Mouse (Mus musculus): ENCODE results near the gene Anp32b. TPM values are rescaled to one million over a fixed set of nuclear protein-coding genes. Genes with fewer than 3 reads are reported as not detected.

The Anp32b gene
- polyA plus RNA-seq, 1 experiment from 2014 or later: 555 TPM

DNA sequence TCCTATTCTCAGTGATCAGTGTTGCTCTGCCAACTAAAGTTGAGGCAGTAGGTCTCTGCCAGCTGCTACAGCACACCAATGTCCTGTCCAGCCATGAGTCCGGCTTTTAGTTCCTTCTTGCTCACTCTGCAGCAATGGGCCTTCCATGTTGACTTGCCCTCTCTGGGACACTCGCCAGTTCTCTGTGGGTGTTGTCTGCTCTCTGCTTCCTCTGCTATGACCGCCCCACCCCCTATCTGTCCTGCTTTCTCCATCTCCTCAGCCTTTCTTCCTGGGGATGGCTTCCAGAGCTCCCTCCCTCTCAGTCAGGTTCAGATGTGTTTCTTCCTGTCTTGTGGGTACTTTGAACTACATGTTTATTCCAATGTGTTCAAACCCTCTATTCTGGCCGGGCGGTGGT is 36.6 kb downstream of the Anp32b start:
- H3K27ac ChIP-seq: peak overlapping the region; percentile 36; the same call in 1 of the 2 replicates
- DNase-seq (no peak), ATAC-seq (ENCODE audit: low read depth) (no peak)
- H3K36me3 ChIP-seq: peaks cover 7% of the 10 kb centered on the region
- H3K9ac ChIP-seq: no peak overlapping the region
- WGBS (ENCODE audit: insufficient replicate concordance): 74% methylated on average over 5 of the region's 5 CpGs
- H3K4me2 ChIP-seq: no peak overlapping the region
- H3K4me3 ChIP-seq (replicated peaks): no peak overlapping the region
- peaks cover 58% of the 10 kb centered on the region for H3K4me1 ChIP-seq (replicated peaks)
- no peaks in the 10 kb centered on the region for H3K27me3 ChIP-seq
- H3K9me3 ChIP-seq (replicated peaks): no peaks in the 10 kb centered on the region

GRCm38 (mm10) chr4:46489028-46489925 is 38.6 kb downstream of the Anp32b start, which contains the start of gene Nans:
Gene Nans (plus strand): TSS chr4:46489248.
- DNase-seq (peak; percentile 95), ATAC-seq (ENCODE audit: low read depth) (peak; percentile 97)
- H3K4me2 ChIP-seq: peak within 1 kb of the TSS; percentile 93
- under 1% methylated on average over 58 of the region's 58 CpGs for whole genome bisulfite sequencing (ENCODE audit: insufficient replicate concordance)
- H3K4me1 ChIP-seq (replicated peaks): peaks cover 53% of the 10 kb centered on the region
- H3K27ac ChIP-seq: peak within 1 kb of the TSS; percentile 85
- peaks cover 27% of the 10 kb centered on the region for H3K36me3 ChIP-seq
- peak within 1 kb of the TSS; percentile 94 for H3K9ac ChIP-seq
- H3K9me3 ChIP-seq (replicated peaks): no peaks in the 10 kb centered on the region
- peak within 1 kb of the TSS; percentile 90 for H3K4me3 ChIP-seq (replicated peaks)
- H3K27me3 ChIP-seq: no peaks in the 10 kb centered on the region

DNA sequence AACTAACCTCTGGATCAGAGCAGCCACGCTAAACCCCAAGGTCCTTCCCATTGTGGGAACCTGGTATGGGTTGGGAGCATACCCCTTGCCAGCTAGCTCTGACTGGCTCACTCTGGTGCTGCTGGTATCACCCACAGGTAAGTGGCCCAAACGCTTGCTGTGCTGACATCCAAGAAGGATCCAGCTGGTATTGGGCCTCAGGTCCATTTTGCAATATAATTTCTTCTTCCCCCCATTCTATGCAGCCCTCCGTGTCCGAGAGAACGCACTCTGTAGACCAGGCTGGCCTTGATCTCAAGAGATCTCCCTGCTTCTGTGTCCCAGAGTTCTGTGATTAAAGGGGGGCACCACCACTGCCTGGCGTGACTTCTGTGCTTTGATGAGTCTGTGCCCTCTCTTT is 42.4 kb downstream of the Anp32b start:
- no peaks in the 10 kb centered on the region for H3K27me3 ChIP-seq
- DNase-seq: no peak
- peaks cover 34% of the 10 kb centered on the region for H3K4me1 ChIP-seq (replicated peaks)
- no peak overlapping the region for H3K4me2 ChIP-seq
- ATAC-seq (ENCODE audit: low read depth): no peak
- peaks cover 58% of the 10 kb centered on the region for H3K36me3 ChIP-seq
- H3K27ac ChIP-seq: no peak overlapping the region
- no peak overlapping the region for H3K4me3 ChIP-seq (replicated peaks)
- no peaks in the 10 kb centered on the region for H3K9me3 ChIP-seq (replicated peaks)
- no peak overlapping the region for H3K9ac ChIP-seq
- WGBS (ENCODE audit: insufficient replicate concordance): 86% methylated on average over 6 of the region's 6 CpGs

DNA sequence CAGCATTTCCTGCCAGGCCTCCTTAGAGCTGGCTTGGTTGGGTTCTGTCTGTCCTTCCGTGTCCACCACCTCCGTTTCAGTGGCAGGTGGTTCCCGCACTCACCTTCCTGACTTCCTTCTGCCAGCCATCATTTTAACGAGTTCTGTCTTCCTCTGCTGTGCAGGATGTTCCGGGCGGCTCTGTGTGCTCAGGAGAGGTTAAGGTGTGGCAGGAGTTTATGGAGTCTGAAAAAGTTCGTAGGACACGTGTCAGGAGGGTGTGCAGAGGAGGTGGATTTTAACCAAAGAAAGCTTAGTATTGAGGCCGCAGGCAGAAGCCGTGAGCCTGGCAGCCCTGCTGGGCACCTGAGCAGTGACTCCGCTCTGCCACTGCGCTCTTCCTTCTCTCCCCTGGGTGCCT is 44.8 kb downstream of the Anp32b start:
- Histone ChIP-seq H3K4me1 (replicated peaks) (peaks cover 30% of the 10 kb centered on the region), H3K27me3 (no peaks in the 10 kb centered on the region), H3K4me3 (replicated peaks) (no peak overlapping the region), H3K36me3 (peaks cover 76% of the 10 kb centered on the region), H3K9ac (no peak overlapping the region), H3K4me2 (no peak overlapping the region), H3K9me3 (replicated peaks) (no peaks in the 10 kb centered on the region), H3K27ac (no peak overlapping the region)
- WGBS (ENCODE audit: insufficient replicate concordance): 83% methylated on average over 12 of the region's 12 CpGs
- DNase-seq (no peak), ATAC-seq (ENCODE audit: low read depth) (no peak)

DNA sequence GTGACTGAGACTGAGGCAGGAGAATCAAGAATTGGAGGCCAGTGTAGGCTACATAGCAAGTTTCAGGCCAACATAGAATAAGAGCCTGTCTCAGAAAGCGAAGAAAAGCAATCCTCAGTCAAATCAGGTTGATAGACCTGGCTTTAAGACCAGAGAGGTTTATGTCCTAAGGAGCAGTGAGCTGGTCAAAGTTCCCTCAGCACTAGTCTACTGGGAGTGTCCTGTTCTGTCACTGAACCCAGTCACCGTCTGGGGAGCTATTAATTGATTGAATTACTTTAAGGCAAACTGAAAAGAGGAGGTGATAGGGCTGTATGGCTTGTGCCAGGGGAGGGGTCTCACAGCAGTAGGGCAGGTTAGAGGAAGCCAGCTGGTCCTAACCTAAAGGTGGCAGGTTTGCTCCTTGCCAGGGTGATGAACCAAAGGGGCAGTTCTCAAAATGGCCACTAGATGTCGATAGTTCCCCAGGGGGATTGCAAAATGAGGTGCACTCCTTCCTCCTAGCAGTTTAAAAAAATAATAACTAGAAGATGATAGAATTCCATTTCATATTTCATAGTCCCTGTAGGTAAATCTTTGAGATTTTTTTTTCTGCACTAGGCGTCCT is 46.7 kb downstream of the Anp32b start:
- Histone ChIP-seq H3K4me3 (replicated peaks) (no peak overlapping the region), H3K27ac (no peak overlapping the region), H3K4me2 (no peak overlapping the region), H3K4me1 (replicated peaks) (peaks cover 26% of the 10 kb centered on the region), H3K9ac (no peak overlapping the region), H3K27me3 (no peaks in the 10 kb centered on the region), H3K9me3 (replicated peaks) (no peaks in the 10 kb centered on the region), H3K36me3 (peaks cover 87% of the 10 kb centered on the region)
- ATAC-seq (ENCODE audit: low read depth): no peak
- WGBS (ENCODE audit: insufficient replicate concordance): 38% methylated on average over 4 of the region's 4 CpGs
- DNase-seq: peak; percentile 66

DNA sequence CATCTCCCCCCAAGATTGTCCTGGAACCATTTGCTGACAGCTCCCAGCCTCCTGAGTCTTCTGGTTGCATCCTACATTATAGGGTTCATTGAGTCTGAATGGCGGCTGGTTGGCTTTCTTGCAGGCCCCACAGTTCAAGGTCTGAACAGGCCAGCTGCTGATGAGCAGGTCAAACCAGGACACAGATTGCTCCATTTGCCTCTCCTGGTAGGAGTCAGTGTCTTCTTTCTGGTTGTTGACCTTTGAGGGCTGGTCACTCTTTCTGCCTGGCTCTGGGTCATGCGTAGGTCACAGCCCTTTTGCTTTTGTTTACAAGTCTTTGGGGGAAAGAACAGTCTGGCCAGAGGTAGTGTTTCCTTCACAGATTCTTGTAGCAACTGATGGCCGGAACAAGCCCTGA is 47.8 kb downstream of the Anp32b start:
- H3K27me3 ChIP-seq: no peaks in the 10 kb centered on the region
- H3K9ac ChIP-seq: no peak overlapping the region
- peak overlapping the region; percentile 15; the same call in 1 of the 2 replicates for H3K27ac ChIP-seq
- H3K36me3 ChIP-seq: peaks cover 85% of the 10 kb centered on the region
- DNase-seq (no peak), ATAC-seq (ENCODE audit: low read depth) (no peak)
- H3K4me2 ChIP-seq: no peak overlapping the region
- no peak overlapping the region for H3K4me3 ChIP-seq (replicated peaks)
- no peaks in the 10 kb centered on the region for H3K9me3 ChIP-seq (replicated peaks)
- 70% methylated on average over 3 of the region's 3 CpGs for WGBS (ENCODE audit: insufficient replicate concordance)
- H3K4me1 ChIP-seq (replicated peaks): peaks cover 31% of the 10 kb centered on the region

DNA sequence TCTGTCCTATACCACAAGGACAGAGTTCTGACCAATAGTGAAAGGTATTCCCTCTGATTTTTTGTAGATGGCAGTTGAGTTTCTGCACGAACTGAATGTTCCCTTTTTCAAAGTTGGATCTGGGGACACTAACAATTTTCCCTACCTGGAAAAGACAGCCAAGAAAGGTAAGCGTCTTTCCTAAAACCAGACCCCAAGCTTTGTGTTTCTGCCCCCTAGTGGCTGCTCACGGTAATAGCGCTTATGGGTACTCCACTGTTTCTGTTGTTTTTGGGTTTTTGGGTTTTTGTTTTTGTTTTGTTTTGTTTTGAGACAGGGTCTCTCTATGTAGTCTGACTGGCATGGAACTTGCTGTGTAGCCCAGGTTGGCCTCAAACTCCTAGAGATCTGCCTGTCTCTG is 48.3 kb downstream of the Anp32b start:
- H3K27ac ChIP-seq: peak overlapping the region; percentile 15; the same call in 1 of the 2 replicates
- no peak overlapping the region for H3K4me2 ChIP-seq
- no peak overlapping the region for H3K4me3 ChIP-seq (replicated peaks)
- H3K27me3 ChIP-seq: no peaks in the 10 kb centered on the region
- peaks cover 85% of the 10 kb centered on the region for H3K36me3 ChIP-seq
- no peak overlapping the region for H3K9ac ChIP-seq
- DNase-seq: no peak
- H3K9me3 ChIP-seq (replicated peaks): no peaks in the 10 kb centered on the region
- peaks cover 36% of the 10 kb centered on the region for H3K4me1 ChIP-seq (replicated peaks)
- no peak for ATAC-seq (ENCODE audit: low read depth)
- WGBS (ENCODE audit: insufficient replicate concordance): 19% methylated on average over 4 of the region's 4 CpGs

GRCm38 (mm10) chr4:46502606-46503502 is 52.2 kb downstream of the Anp32b start:
- H3K9ac ChIP-seq: no peak overlapping the region
- H3K4me2 ChIP-seq: no peak overlapping the region
- DNase-seq (no peak), ATAC-seq (ENCODE audit: low read depth) (no peak)
- 0 out of 2 replicates have a peak, but pooled peaks cover 5% of the 10 kb centered on the region for H3K27me3 ChIP-seq
- peak overlapping the region; percentile 5; the same call in 1 of the 2 replicates for H3K27ac ChIP-seq
- no peak overlapping the region for H3K4me3 ChIP-seq (replicated peaks)
- 81% methylated on average over 16 of the region's 16 CpGs for WGBS (ENCODE audit: insufficient replicate concordance)
- H3K9me3 ChIP-seq (replicated peaks): no peaks in the 10 kb centered on the region
- H3K4me1 ChIP-seq (replicated peaks): peaks cover 65% of the 10 kb centered on the region
- H3K36me3 ChIP-seq: peaks cover 60% of the 10 kb centered on the region

DNA sequence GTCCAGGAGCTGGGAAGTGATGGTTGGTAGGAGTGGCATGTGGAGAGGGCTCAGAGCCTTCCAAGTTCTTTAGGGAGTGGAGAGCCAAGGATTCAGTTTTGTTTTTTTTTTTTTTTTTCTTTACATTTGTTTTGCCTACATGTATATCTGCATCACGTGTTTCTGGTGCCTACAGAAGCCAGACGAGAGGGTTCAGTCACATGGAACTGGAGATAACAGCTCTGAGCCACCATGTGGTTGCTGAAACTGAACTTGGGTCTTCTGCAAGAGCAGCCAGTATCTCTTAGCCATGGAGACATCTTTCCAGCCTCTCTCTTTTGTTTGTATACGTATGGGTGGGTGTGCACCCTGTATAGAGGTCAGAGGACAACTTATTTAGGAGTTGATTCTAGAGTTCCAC is 53.2 kb downstream of the Anp32b start:
- peak; percentile 43 for DNase-seq
- 16% methylated on average over 3 of the region's 3 CpGs for WGBS (ENCODE audit: insufficient replicate concordance)
- Histone ChIP-seq H3K9ac (0 out of 2 replicates have a peak overlapping the region, but pooled peaks have one; percentile 36), H3K36me3 (peaks cover 57% of the 10 kb centered on the region), H3K27me3 (0 out of 2 replicates have a peak, but pooled peaks cover 5% of the 10 kb centered on the region), H3K4me3 (replicated peaks) (no peak overlapping the region), H3K4me2 (no peak overlapping the region), H3K9me3 (replicated peaks) (no peaks in the 10 kb centered on the region), H3K27ac (0 out of 2 replicates have a peak overlapping the region, but pooled peaks have one; percentile 26), H3K4me1 (replicated peaks) (peaks cover 62% of the 10 kb centered on the region)
- ATAC-seq (ENCODE audit: low read depth): peak; percentile 7; the same call in 1 of the 2 replicates

GRCm38 (mm10) chr4:46505361-46506057 is 54.8 kb downstream of the Anp32b start:
- Histone ChIP-seq H3K9ac (no peak overlapping the region), H3K4me2 (peak overlapping the region; percentile 100; the same call in 1 of the 2 replicates), H3K27me3 (0 out of 2 replicates have a peak, but pooled peaks cover 5% of the 10 kb centered on the region), H3K36me3 (peaks cover 43% of the 10 kb centered on the region), H3K27ac (no peak overlapping the region), H3K4me3 (replicated peaks) (no peak overlapping the region), H3K4me1 (replicated peaks) (peaks cover 58% of the 10 kb centered on the region), H3K9me3 (replicated peaks) (no peaks in the 10 kb centered on the region)
- ATAC-seq (ENCODE audit: low read depth) (no peak), DNase-seq (no peak)
- WGBS (ENCODE audit: insufficient replicate concordance): 69% methylated on average over 8 of the region's 8 CpGs

All from liver, embryonic 13.5 days (tissue).